Mouse (Mus musculus): ENCODE data around the gene Gga2. TPM values are rescaled to one million over a fixed set of nuclear protein-coding genes. Genes with fewer than 3 reads are reported as not detected.

Gga2 gene
- total and polyA plus RNA-seq, 3 experiments: 29.5 to 95.3 (median 30.1) TPM

Other genes with a start within 250 kb of the Gga2 start
- gene Scnn1b, start 156.2 kb downstream of the Gga2 start, total RNA-seq (2012; rRNA removed): not detected in 2 replicates
- not detected for gene Scnn1b, start 156.2 kb downstream of the Gga2 start, polyA plus RNA-seq (2012; ENCODE audit: insufficient read depth in 1 of 2, insufficient read length in 2 of 2, low read depth in 1 of 2, low replicate concordance in 2 of 2, missing spikeins in 1 of 2)
- gene Cog7, start 39.5 kb downstream of the Gga2 start, total RNA-seq (2012; rRNA removed): 17.1 and 17.7 TPM in 2 replicates
- 10 to 100 TPM in 1 of 2 experiments, not detected in 1; 21.2 TPM for gene Cog7, start 39.5 kb downstream of the Gga2 start, polyA plus RNA-seq (2012; ENCODE audit: insufficient read depth in 1 of 2, insufficient read length in 2 of 2, low read depth in 1 of 2, low replicate concordance in 2 of 2, missing spikeins in 1 of 2)
- 29.2 and 31.2 TPM in 2 replicates for gene Ubfd1, start 46.0 kb upstream of the Gga2 start, total RNA-seq (2012; rRNA removed)
- 10 to 100 TPM in 1 of 2 experiments, not detected in 1; 33.8 TPM for gene Ubfd1, start 46.0 kb upstream of the Gga2 start, polyA plus RNA-seq (2012; ENCODE audit: insufficient read depth in 1 of 2, insufficient read length in 2 of 2, low read depth in 1 of 2, low replicate concordance in 2 of 2, missing spikeins in 1 of 2)
- 8.8 and 9.9 TPM in 2 replicates for gene Ears2, start 46.0 kb upstream of the Gga2 start, total RNA-seq (2012; rRNA removed)
- gene Ears2, start 46.0 kb upstream of the Gga2 start, polyA plus RNA-seq (2012; ENCODE audit: insufficient read depth in 1 of 2, insufficient read length in 2 of 2, low read depth in 1 of 2, low replicate concordance in 2 of 2, missing spikeins in 1 of 2): 10 to 100 TPM in 1 of 2 experiments, not detected in 1; 12.8 TPM
- 161 and 172 TPM in 2 replicates for gene Ndufab1, start 80.7 kb upstream of the Gga2 start, total RNA-seq (2012; rRNA removed)
- 100 to 1,000 TPM; 119 to 452 TPM for gene Ndufab1, start 80.7 kb upstream of the Gga2 start, polyA plus RNA-seq (2012; ENCODE audit: insufficient read depth in 1 of 2, insufficient read length in 2 of 2, low read depth in 1 of 2, low replicate concordance in 2 of 2, missing spikeins in 1 of 2)
- 16.1 and 20.8 TPM in 2 replicates for gene Palb2, start 111.8 kb upstream of the Gga2 start, total RNA-seq (2012; rRNA removed)
- 10 to 100 TPM in 1 of 2 experiments, not detected in 1; 17.7 TPM for gene Palb2, start 111.8 kb upstream of the Gga2 start, polyA plus RNA-seq (2012; ENCODE audit: insufficient read depth in 1 of 2, insufficient read length in 2 of 2, low read depth in 1 of 2, low replicate concordance in 2 of 2, missing spikeins in 1 of 2)
- gene Dctn5, start 111.8 kb upstream of the Gga2 start, total RNA-seq (2012; rRNA removed): 46.6 and 54.2 TPM in 2 replicates
- gene Dctn5, start 111.8 kb upstream of the Gga2 start, polyA plus RNA-seq (2012; ENCODE audit: insufficient read depth in 1 of 2, insufficient read length in 2 of 2, low read depth in 1 of 2, low replicate concordance in 2 of 2, missing spikeins in 1 of 2): 100 to 1,000 TPM in 1 of 2 experiments, 10 to 100 TPM in 1; 71.3 to 203 TPM
- gene Plk1, start 138.2 kb upstream of the Gga2 start, total RNA-seq (2012; rRNA removed): 46.7 and 67.8 TPM in 2 replicates
- 100 to 1,000 TPM; 157 to 244 TPM for gene Plk1, start 138.2 kb upstream of the Gga2 start, polyA plus RNA-seq (2012; ENCODE audit: insufficient read depth in 1 of 2, insufficient read length in 2 of 2, low read depth in 1 of 2, low replicate concordance in 2 of 2, missing spikeins in 1 of 2)
- gene Ern2, start 165.0 kb upstream of the Gga2 start, total RNA-seq (2012; rRNA removed): not detected in 2 replicates
- not detected for gene Ern2, start 165.0 kb upstream of the Gga2 start, polyA plus RNA-seq (2012; ENCODE audit: insufficient read depth in 1 of 2, insufficient read length in 2 of 2, low read depth in 1 of 2, low replicate concordance in 2 of 2, missing spikeins in 1 of 2)
- not detected in 2 replicates for gene Chp2, start 198.3 kb upstream of the Gga2 start, total RNA-seq (2012; rRNA removed)
- gene Chp2, start 198.3 kb upstream of the Gga2 start, polyA plus RNA-seq (2012; ENCODE audit: insufficient read depth in 1 of 2, insufficient read length in 2 of 2, low read depth in 1 of 2, low replicate concordance in 2 of 2, missing spikeins in 1 of 2): not detected

Measured in MEL (cell line).